Mouse (Mus musculus): ENCODE measurements around the gene Vmn2r84. TPM values are rescaled to one million over a fixed set of nuclear protein-coding genes. Genes with fewer than 3 reads are reported as not detected.
"Not testable (repeated sequence)": the region's sequence is repeated elsewhere in the genome, so short reads cannot be mapped to it uniquely, and the experiment has no call there.

Vmn2r84 gene
- 0.16 and 0.23 TPM in 2 replicates for polyA plus RNA-seq (2012; rRNA removed)

- TF ChIP-seq CTCF (IDR thresholded peaks at IDR 0.05; ENCODE audit: borderline replicate concordance, insufficient read depth, low read depth, low read length) (no peak), POLR2A (IDR thresholded peaks at IDR 0.05; ENCODE audit: borderline replicate concordance, insufficient read depth, low read length) (no peak)
- DNase-seq, result no peak
- Histone ChIP-seq H3K27ac (ENCODE audit: insufficient read depth, low read length) (no peak within 1 kb of the TSS), H3K4me1 (ENCODE audit: control insufficient read depth, insufficient read depth, low read length) (no peaks in the 10 kb centered on the region), H3K27me3 (ENCODE audit: control insufficient read depth, insufficient read depth, low read length) (no peaks in the 10 kb centered on the region), H3K4me3 (replicated peaks; ENCODE audit: insufficient read depth, low read depth, low read length) (no peak within 1 kb of the TSS)
These were observed at the start of gene Vmn2r84 for GRCm38 (mm10) chr10:130394232-130394631. Vmn2r84 (minus strand) TSS chr10:130394332.

- H3K4me1 ChIP-seq (ENCODE audit: control insufficient read depth, insufficient read depth, low read length); DNase-seq; H3K27ac ChIP-seq (ENCODE audit: insufficient read depth, low read length); H3K27me3 ChIP-seq (ENCODE audit: control insufficient read depth, insufficient read depth, low read length); H3K4me3 ChIP-seq (replicated peaks; ENCODE audit: insufficient read depth, low read depth, low read length): not testable (repeated sequence)
- WGBS, result 79% methylated on average over 11 of the region's 11 CpGs
These were observed 40.2 kb upstream of the Vmn2r84 start for GRCm38 (mm10) chr10:130434185-130434898.

- not testable (repeated sequence) for H3K27me3 ChIP-seq (ENCODE audit: control insufficient read depth, insufficient read depth, low read length); H3K4me1 ChIP-seq (ENCODE audit: control insufficient read depth, insufficient read depth, low read length); DNase-seq; H3K4me3 ChIP-seq (replicated peaks; ENCODE audit: insufficient read depth, low read depth, low read length); H3K27ac ChIP-seq (ENCODE audit: insufficient read depth, low read length)
These were observed 35.5 kb upstream of the Vmn2r84 start, which contains the start of gene Vmn2r85 for GRCm38 (mm10) chr10:130429603-130430002. Vmn2r85 (minus strand) TSS chr10:130429703.

GRCm38 (mm10) chr10:130422368-130422767 is 28.2 kb upstream of the Vmn2r84 start:
- WGBS, result 77% methylated on average over 2 of the region's 2 CpGs

GRCm38 (mm10) chr10:130420401-130420800 is 26.3 kb upstream of the Vmn2r84 start:
- WGBS, result 76% methylated on average over 3 of the region's 3 CpGs
- no peaks in the 10 kb centered on the region for H3K4me1 ChIP-seq (ENCODE audit: control insufficient read depth, insufficient read depth, low read length)
- no peak overlapping the region for H3K27ac ChIP-seq (ENCODE audit: insufficient read depth, low read length)
- H3K27me3 ChIP-seq (ENCODE audit: control insufficient read depth, insufficient read depth, low read length), result no peaks in the 10 kb centered on the region
- no peak overlapping the region for H3K4me3 ChIP-seq (replicated peaks; ENCODE audit: insufficient read depth, low read depth, low read length)
- no peak for TF ChIP-seq POLR2A (IDR thresholded peaks at IDR 0.05; ENCODE audit: borderline replicate concordance, insufficient read depth, low read length)
- TF ChIP-seq CTCF (IDR thresholded peaks at IDR 0.05; ENCODE audit: borderline replicate concordance, insufficient read depth, low read depth, low read length), result no peak
- DNase-seq, result no peak

More at GRCm38 (mm10) chr10:130422368-130422767, 28.2 kb upstream of the Vmn2r84 start:
- H3K27ac ChIP-seq (ENCODE audit: insufficient read depth, low read length); H3K4me1 ChIP-seq (ENCODE audit: control insufficient read depth, insufficient read depth, low read length); H3K27me3 ChIP-seq (ENCODE audit: control insufficient read depth, insufficient read depth, low read length); DNase-seq; H3K4me3 ChIP-seq (replicated peaks; ENCODE audit: insufficient read depth, low read depth, low read length): not testable (repeated sequence)

- H3K4me1 ChIP-seq (ENCODE audit: control insufficient read depth, insufficient read depth, low read length); DNase-seq; H3K27me3 ChIP-seq (ENCODE audit: control insufficient read depth, insufficient read depth, low read length); H3K27ac ChIP-seq (ENCODE audit: insufficient read depth, low read length); H3K4me3 ChIP-seq (replicated peaks; ENCODE audit: insufficient read depth, low read depth, low read length): not testable (repeated sequence)
- WGBS, result 52% methylated on average over 2 of the region's 2 CpGs
These were observed 25.8 kb upstream of the Vmn2r84 start for GRCm38 (mm10) chr10:130419954-130420353.

- H3K4me1 ChIP-seq (ENCODE audit: control insufficient read depth, insufficient read depth, low read length); H3K27ac ChIP-seq (ENCODE audit: insufficient read depth, low read length); H3K27me3 ChIP-seq (ENCODE audit: control insufficient read depth, insufficient read depth, low read length); H3K4me3 ChIP-seq (replicated peaks; ENCODE audit: insufficient read depth, low read depth, low read length); DNase-seq: not testable (repeated sequence)
These were observed 22.2 kb upstream of the Vmn2r84 start for GRCm38 (mm10) chr10:130416352-130416751.

- not testable (repeated sequence) for H3K4me1 ChIP-seq (ENCODE audit: control insufficient read depth, insufficient read depth, low read length); H3K4me3 ChIP-seq (replicated peaks; ENCODE audit: insufficient read depth, low read depth, low read length); H3K27ac ChIP-seq (ENCODE audit: insufficient read depth, low read length); H3K27me3 ChIP-seq (ENCODE audit: control insufficient read depth, insufficient read depth, low read length); DNase-seq
- 75% methylated on average over 28 of the region's 35 CpGs for WGBS
These were observed 18.1 kb upstream of the Vmn2r84 start for GRCm38 (mm10) chr10:130412167-130412698.

- DNase-seq, result no peak
- H3K4me3 ChIP-seq (replicated peaks; ENCODE audit: insufficient read depth, low read depth, low read length), result no peak overlapping the region
- WGBS, result 80% methylated on average over 2 of the region's 2 CpGs
- no peaks in the 10 kb centered on the region for H3K4me1 ChIP-seq (ENCODE audit: control insufficient read depth, insufficient read depth, low read length)
- no peak overlapping the region for H3K27ac ChIP-seq (ENCODE audit: insufficient read depth, low read length)
- H3K27me3 ChIP-seq (ENCODE audit: control insufficient read depth, insufficient read depth, low read length), result no peaks in the 10 kb centered on the region
- TF ChIP-seq POLR2A (IDR thresholded peaks at IDR 0.05; ENCODE audit: borderline replicate concordance, insufficient read depth, low read length) (no peak), CTCF (IDR thresholded peaks at IDR 0.05; ENCODE audit: borderline replicate concordance, insufficient read depth, low read depth, low read length) (no peak)
These were observed 19.0 kb downstream of the Vmn2r84 start for GRCm38 (mm10) chr10:130375145-130375544.
